Mouse (Mus musculus) ZHBTc4 (cell line): ENCODE measurements around the gene Mymk.

ENCODE experiments used
- DNase-seq: peaks from one replicate; pipeline ENCODE4 v3.0.0-alpha.2; 2011; ENCODE audit warnings: low read depth, low spot score

Mymk gene

GRCm38 (mm10) chr2:27036003-27036402 lies 36.0 kb downstream of the Mymk start:
- no peak for DNase-seq

GRCm38 (mm10) chr2:27032361-27032760 lies 39.6 kb downstream of the Mymk start:
- no peak for DNase-seq

- no peak for DNase-seq
These were observed 43.5 kb downstream of the Mymk start for GRCm38 (mm10) chr2:27028437-27029015.

GRCm38 (mm10) chr2:27027618-27028436 lies 44.2 kb downstream of the Mymk start, which contains the start of gene Slc2a6:
Gene Slc2a6 (minus strand): TSS chr2:27027998.
- DNase-seq = peak; percentile 94

- no peak for DNase-seq
These were observed 44.9 kb downstream of the Mymk start for GRCm38 (mm10) chr2:27026857-27027617.

- DNase-seq = no peak
These were observed 45.6 kb downstream of the Mymk start for GRCm38 (mm10) chr2:27026332-27026731.

GRCm38 (mm10) chr2:27025545-27025944 lies 46.4 kb downstream of the Mymk start:
- DNase-seq = no peak

GRCm38 (mm10) chr2:27024136-27024535 lies 47.8 kb downstream of the Mymk start:
- DNase-seq = no peak

GRCm38 (mm10) chr2:27022612-27023011 lies 49.4 kb downstream of the Mymk start:
- DNase-seq = no peak

- DNase-seq = no peak
These were observed 50.9 kb downstream of the Mymk start for GRCm38 (mm10) chr2:27021103-27021502.

GRCm38 (mm10) chr2:27019530-27019929 lies 52.4 kb downstream of the Mymk start:
- DNase-seq = no peak

- DNase-seq = peak; percentile 79
These were observed 54.2 kb downstream of the Mymk start for GRCm38 (mm10) chr2:27017802-27018201.
